Mouse (Mus musculus): ENCODE results near the gene Ubr4. TPM values are rescaled to one million over a fixed set of nuclear protein-coding genes. Genes with fewer than 3 reads are reported as not detected.

Gene Ubr4
- total RNA-seq (2023) = 100 to 1,000 TPM; 232 to 254 TPM

GRCm38 (mm10) chr4:139351931-139352711, at the start of gene Ubr4, which contains the start of the genes Mrto4 and Emc1:
Gene Ubr4 (plus strand): TSS chr4:139352609.
Gene Mrto4 (minus strand): TSS chr4:139352576.
Gene Emc1 (plus strand): TSS chr4:139352587.

GRCm38 (mm10) chr4:139310171-139310898, 42.1 kb upstream of the Ubr4 start, which contains the start of the genes Pqlc2 and Akr7a5:
Gene Pqlc2 (minus strand): TSS chr4:139310708.
Gene Akr7a5 (plus strand): TSS chr4:139310744.

GRCm38 (mm10) chr4:139530248-139530647, 177.8 kb downstream of the Ubr4 start, which contains the start of gene Iffo2:
Gene Iffo2 (plus strand): TSS chr4:139530548.

Other genes starting within 250 kb of the Ubr4 start
- 100 to 1,000 TPM; 103 to 114 TPM for gene Minos1, start 221.5 kb upstream of the Ubr4 start, total RNA-seq (2023)
- gene Capzb, start 159.7 kb upstream of the Ubr4 start, total RNA-seq (2023) = 100 to 1,000 TPM; 402 to 430 TPM
- 1 to 10 TPM; 5.9 to 6.7 TPM for gene Pqlc2, start 41.9 kb upstream of the Ubr4 start, total RNA-seq (2023)
- gene Akr7a5, start 41.9 kb upstream of the Ubr4 start, total RNA-seq (2023) = 10 to 100 TPM; 11.7 to 12.8 TPM
- gene Mrto4, start within 50 bp of the Ubr4 start, total RNA-seq (2023) = 100 to 1,000 TPM; 108 to 111 TPM
- gene Emc1, start within 50 bp of the Ubr4 start, total RNA-seq (2023) = 10 to 100 TPM; 36.0 to 47.7 TPM
- 10 to 100 TPM; 17.6 to 18.3 TPM for gene Iffo2, start 177.9 kb downstream of the Ubr4 start, total RNA-seq (2023)